In the genomic region with DNA sequence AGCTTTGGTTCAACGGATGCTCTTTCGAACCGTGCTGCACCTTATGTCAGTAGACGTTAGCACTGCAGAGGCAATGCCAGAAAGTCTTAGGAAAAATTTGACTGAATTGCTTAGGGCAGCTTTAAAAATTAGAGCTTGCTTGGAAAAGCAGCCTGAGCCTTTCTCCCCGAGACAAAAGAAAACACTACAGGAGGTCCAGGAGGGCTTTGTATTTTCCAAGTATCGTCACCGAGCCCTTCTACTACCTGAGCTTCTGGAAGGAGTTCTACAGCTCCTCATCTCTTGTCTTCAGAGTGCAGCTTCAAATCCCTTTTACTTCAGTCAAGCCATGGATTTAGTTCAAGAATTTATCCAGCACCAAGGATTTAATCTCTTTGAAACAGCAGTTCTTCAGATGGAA, we compare ENCODE assay signal across 29 mouse cellular contexts. TPM values are rescaled to one million over a fixed set of nuclear protein-coding genes. Genes with fewer than 3 reads are reported as not detected.
DNase-seq lines count a peak whose midpoint lies in the region; ATAC-seq and TF ChIP-seq lines count a peak whose summit lies in the region.
"Had no signal": no experiment of that assay in that cellular context is flagged by ENCODE, and none has a peak within 500 bp of the region (broad histone marks: within the 10 kb centered on the region; RNA-seq: fewer than 3 reads in every experiment).

No protein-coding gene starts in this region.

- DNase-seq in ES-CJ7 (ENCODE audit: low read depth, low spot score) = peak; percentile 35
- peak; percentile 54 for DNase-seq in ZHBTc4 (ENCODE audit: low read depth, low spot score)
- no peak for DNase-seq in adrenal gland, adult 8-10 months
- no peak for DNase-seq in right cerebral cortex, postnatal 25 days
- DNase-seq: adrenal gland, postnatal 25 days; cerebellum, adult 11-12 months; cerebellum, adult 8-10 months; cerebellum, postnatal 10 days; cerebellum, postnatal 36 days; embryo, embryonic 11 days; gastrocnemius, postnatal 36 days; heart, adult 2 months; heart, postnatal 14 days; heart, postnatal 4 days; kidney, adult 2 months had no signal

- H3K9ac ChIP-seq in forebrain, embryonic 12.5 days = no peak overlapping the region
- no peak overlapping the region for H3K9ac ChIP-seq in forebrain, embryonic 15.5 days (replicated peaks)
- no peak overlapping the region for H3K9ac ChIP-seq in intestine, postnatal 0 days (ENCODE audit: low read depth, low read length)
- H3K9ac ChIP-seq: embryonic facial prominence, embryonic 13.5 days; heart, embryonic 13.5 days; hindbrain, embryonic 14.5 days had no signal

- peak overlapping the region; percentile 25; the same call in 1 of the 2 replicates for H3K4me2 ChIP-seq in forebrain, embryonic 12.5 days
- no peak overlapping the region for H3K4me2 ChIP-seq in forebrain, embryonic 15.5 days (replicated peaks)
- H3K4me2 ChIP-seq in intestine, postnatal 0 days (replicated peaks; ENCODE audit: low read depth) = no peak overlapping the region
- H3K4me2 ChIP-seq: embryonic facial prominence, embryonic 13.5 days; heart, embryonic 13.5 days; hindbrain, embryonic 14.5 days had no signal

- no peak overlapping the region for H3K27ac ChIP-seq in forebrain, embryonic 12.5 days
- no peak overlapping the region for H3K27ac ChIP-seq in forebrain, embryonic 15.5 days (replicated peaks)
- H3K27ac ChIP-seq in intestine, postnatal 0 days (ENCODE audit: low read depth, low read length) = no peak overlapping the region
- H3K27ac ChIP-seq: embryonic facial prominence, embryonic 10.5 days; embryonic facial prominence, embryonic 13.5 days; heart, adult 2 months; heart, embryonic 10.5 days; heart, embryonic 13.5 days; hindbrain, embryonic 14.5 days; hindbrain, postnatal 0 days had no signal

- no peaks in the 10 kb centered on the region for H3K36me3 ChIP-seq in forebrain, embryonic 12.5 days (replicated peaks)
- no peaks in the 10 kb centered on the region for H3K36me3 ChIP-seq in forebrain, embryonic 15.5 days
- H3K36me3 ChIP-seq in E14TG2a.4 (ENCODE audit: insufficient read depth, low read length) = no peaks in the 10 kb centered on the region
- H3K36me3 ChIP-seq in intestine, postnatal 0 days (ENCODE audit: control insufficient read depth, insufficient read depth) = no peaks in the 10 kb centered on the region
- H3K36me3 ChIP-seq: embryonic facial prominence, embryonic 10.5 days had no signal

- no peaks in the 10 kb centered on the region for H3K9me3 ChIP-seq in forebrain, embryonic 12.5 days
- no peaks in the 10 kb centered on the region for H3K9me3 ChIP-seq in forebrain, embryonic 15.5 days
- H3K9me3 ChIP-seq in E14TG2a.4 (ENCODE audit: low read length) = no peaks in the 10 kb centered on the region
- no peaks in the 10 kb centered on the region for H3K9me3 ChIP-seq in intestine, postnatal 0 days (ENCODE audit: control insufficient read depth)
- H3K9me3 ChIP-seq: embryonic facial prominence, embryonic 10.5 days; embryonic facial prominence, embryonic 13.5 days; heart, embryonic 10.5 days; heart, embryonic 13.5 days had no signal

- 26% methylated on average over 7 of the region's 7 CpGs for WGBS in forebrain, embryonic 12.5 days
- WGBS in forebrain, embryonic 15.5 days = 13% methylated on average over 7 of the region's 7 CpGs
- WGBS in intestine, postnatal 0 days = 86% methylated on average over 7 of the region's 7 CpGs

- TF ChIP-seq CTCF in E14TG2a.4 (conservative IDR thresholded peaks at IDR 0.05; ENCODE audit: low read length) = no peak
- no peak for TF ChIP-seq CTCF in intestine, postnatal 0 days (IDR thresholded peaks at IDR 0.05; ENCODE audit: low read depth)

- no peak for ATAC-seq in forebrain, embryonic 12.5 days (ENCODE audit: low FRiP score)
- ATAC-seq in forebrain, embryonic 15.5 days (replicated peaks) = no peak
- no peak for ATAC-seq in intestine, postnatal 0 days
- ATAC-seq: CD4-positive, CD25-positive, alpha-beta regulatory T cell, adult 4 months; hindbrain, postnatal 0 days; inflammation-experienced regulatory T-cells, adult 6 months; intestine, embryonic 16.5 days had no signal

- no peaks in the 10 kb centered on the region for H3K27me3 ChIP-seq in forebrain, embryonic 12.5 days
- H3K27me3 ChIP-seq in forebrain, embryonic 15.5 days = no peaks in the 10 kb centered on the region
- no peaks in the 10 kb centered on the region for H3K27me3 ChIP-seq in E14TG2a.4 (ENCODE audit: insufficient read depth, low read length)
- no peaks in the 10 kb centered on the region for H3K27me3 ChIP-seq in intestine, postnatal 0 days (replicated peaks; ENCODE audit: control insufficient read depth, insufficient read depth, low read length)
- H3K27me3 ChIP-seq: embryonic facial prominence, embryonic 13.5 days; heart, embryonic 13.5 days had no signal

- H3K4me3 ChIP-seq in forebrain, embryonic 12.5 days (replicated peaks) = no peak overlapping the region
- no peak overlapping the region for H3K4me3 ChIP-seq in forebrain, embryonic 15.5 days
- H3K4me3 ChIP-seq in E14TG2a.4 (replicated peaks; ENCODE audit: low read length) = peak overlapping the region; percentile 15; the same call in 1 of the 2 replicates
- H3K4me3 ChIP-seq in intestine, postnatal 0 days (ENCODE audit: low read depth, low read length) = no peak overlapping the region
- H3K4me3 ChIP-seq: embryonic facial prominence, embryonic 10.5 days; embryonic facial prominence, embryonic 13.5 days; erythroblast, embryonic 14.5 days; heart, adult 2 months; heart, embryonic 10.5 days; heart, embryonic 13.5 days had no signal

- peaks cover 18% of the 10 kb centered on the region for H3K4me1 ChIP-seq in forebrain, embryonic 12.5 days
- H3K4me1 ChIP-seq in forebrain, embryonic 15.5 days = peaks cover 6% of the 10 kb centered on the region; the same call in 1 of the 2 replicates
- peaks cover 28% of the 10 kb centered on the region for H3K4me1 ChIP-seq in E14TG2a.4 (replicated peaks; ENCODE audit: low read depth, low read length)
- no peaks in the 10 kb centered on the region for H3K4me1 ChIP-seq in intestine, postnatal 0 days (replicated peaks; ENCODE audit: control insufficient read depth, insufficient read depth, low read length)
- H3K4me1 ChIP-seq: embryonic facial prominence, embryonic 10.5 days; embryonic facial prominence, embryonic 13.5 days; heart, embryonic 10.5 days; heart, embryonic 13.5 days had no signal

RNA-seq across cellular contexts. Expression of gene Lyst, which starts 44.5 kb away (rescaled TPM):
- polyA plus RNA-seq in forebrain, embryonic 12.5 days (2016; fragmentation: Nextera tagmentation; extraction: Ambion mirVana) = 4.6 and 5.7 TPM in 2 replicates
- 4.1 and 4.8 TPM in 2 replicates for polyA plus RNA-seq in forebrain, embryonic 15.5 days (2015; fragmentation: Nextera tagmentation; extraction: Ambion mirVana)
- total RNA-seq in adrenal gland, adult 8-10 months (2022) = 10 to 100 TPM; 30.0 to 50.5 (median 40.1) TPM
- 1.1 and 1.7 TPM in 2 replicates for polyA plus RNA-seq in intestine, postnatal 0 days (2015; fragmentation: Nextera tagmentation; extraction: Ambion mirVana)

Comparison
In these comparisons a context has a peak if more than half of its experiments do, and no peak if none do; other contexts are left out.
1. DNase-seq: peak in ES-CJ7 (single experiment) and ZHBTc4 (single experiment); none in adrenal gland, adult 8-10 months (single experiment) and right cerebral cortex, postnatal 25 days (single experiment).